Mouse (Mus musculus): ENCODE data around the gene Zmynd10. TPM values are rescaled to one million over a fixed set of nuclear protein-coding genes. Genes with fewer than 3 reads are reported as not detected.
A peak's percentile ranks its signal among the peaks of the same experiment; 100 is the strongest.

Gene Zmynd10
- polyA plus RNA-seq, 1 experiment: 0.43 TPM

- no peaks in the 10 kb centered on the region for H3K79me2 ChIP-seq (ENCODE audit: control insufficient read depth, insufficient read depth)
- H3K27me3 ChIP-seq (ENCODE audit: control insufficient read depth, insufficient read depth, insufficient read length): peaks cover 85% of the 10 kb centered on the region
- H3K79me3 ChIP-seq (ENCODE audit: low read depth): no peaks in the 10 kb centered on the region
- no peak overlapping the region for H3K4me3 ChIP-seq (ENCODE audit: insufficient read depth, poor library complexity, severe bottlenecking)
- H3K36me3 ChIP-seq (ENCODE audit: control insufficient read depth, insufficient read depth): no peaks in the 10 kb centered on the region
- no peak overlapping the region for H3ac ChIP-seq (ENCODE audit: control insufficient read depth, insufficient read length, low read depth)
- TF ChIP-seq CEBPB (IDR thresholded peaks at IDR 0.05; ENCODE audit: low read depth) (no peak), CTCF (IDR thresholded peaks at IDR 0.05; ENCODE audit: control insufficient read depth, insufficient read depth, insufficient read length) (no peak), MYOG (IDR thresholded peaks at IDR 0.05; ENCODE audit: control insufficient read depth, extremely low read depth, insufficient read length) (no peak), MYOD1 (IDR thresholded peaks at IDR 0.05; ENCODE audit: control insufficient read depth, insufficient read length, low read depth) (no peak), USF1 (IDR thresholded peaks at IDR 0.05; ENCODE audit: low read depth) (no peak), MAX (IDR thresholded peaks at IDR 0.05) (no peak), FOSL1 (IDR thresholded peaks at IDR 0.05; ENCODE audit: insufficient read depth, low read length, poor library complexity, severe bottlenecking) (no peak)
Measured at GRCm38 (mm10) chr9:107510384-107511100, 36.6 kb upstream of the Zmynd10 start.

DNA sequence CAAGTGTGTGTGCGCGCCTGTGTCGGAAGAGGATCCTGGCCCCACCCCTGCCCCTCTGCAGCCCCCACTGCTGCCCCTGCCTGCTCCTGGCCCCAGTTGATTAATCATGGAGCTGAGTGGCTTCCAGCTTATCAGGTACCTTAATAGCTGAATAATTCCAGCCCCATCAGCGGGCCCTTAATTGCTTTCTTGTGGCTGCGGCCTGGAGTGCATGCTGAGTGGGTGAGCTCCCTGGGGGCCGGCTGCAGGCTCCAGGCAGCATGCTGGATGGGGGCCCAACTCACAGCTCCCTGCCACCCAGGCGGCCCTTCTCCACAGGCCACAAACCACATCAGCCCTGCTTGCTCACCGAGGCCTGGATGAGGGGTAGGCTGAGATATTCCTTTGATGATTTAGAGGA, 35.7 kb upstream of the Zmynd10 start:
- H3K36me3 ChIP-seq (ENCODE audit: control insufficient read depth, insufficient read depth): no peaks in the 10 kb centered on the region
- peaks cover 78% of the 10 kb centered on the region for H3K27me3 ChIP-seq (ENCODE audit: control insufficient read depth, insufficient read depth, insufficient read length)
- H3K79me3 ChIP-seq (ENCODE audit: low read depth): no peaks in the 10 kb centered on the region
- H3K79me2 ChIP-seq (ENCODE audit: control insufficient read depth, insufficient read depth): no peaks in the 10 kb centered on the region
- TF ChIP-seq MAX (IDR thresholded peaks at IDR 0.05) (no peak), MYOG (IDR thresholded peaks at IDR 0.05; ENCODE audit: control insufficient read depth, extremely low read depth, insufficient read length) (no peak), FOSL1 (IDR thresholded peaks at IDR 0.05; ENCODE audit: insufficient read depth, low read length, poor library complexity, severe bottlenecking) (no peak), CTCF (IDR thresholded peaks at IDR 0.05; ENCODE audit: control insufficient read depth, insufficient read depth, insufficient read length) (no peak), USF1 (IDR thresholded peaks at IDR 0.05; ENCODE audit: low read depth) (no peak), MYOD1 (IDR thresholded peaks at IDR 0.05; ENCODE audit: control insufficient read depth, insufficient read length, low read depth) (no peak), CEBPB (IDR thresholded peaks at IDR 0.05; ENCODE audit: low read depth) (no peak)
- H3ac ChIP-seq (ENCODE audit: control insufficient read depth, insufficient read length, low read depth): no peak overlapping the region
- H3K4me3 ChIP-seq (ENCODE audit: insufficient read depth, poor library complexity, severe bottlenecking): no peak overlapping the region

- peaks cover 75% of the 10 kb centered on the region for H3K27me3 ChIP-seq (ENCODE audit: control insufficient read depth, insufficient read depth, insufficient read length)
Measured at GRCm38 (mm10) chr9:107512326-107512725, 34.8 kb upstream of the Zmynd10 start.

GRCm38 (mm10) chr9:107514303-107514955, 32.7 kb upstream of the Zmynd10 start:
- H3K36me3 ChIP-seq (ENCODE audit: control insufficient read depth, insufficient read depth): no peaks in the 10 kb centered on the region
- H3ac ChIP-seq (ENCODE audit: control insufficient read depth, insufficient read length, low read depth): no peak overlapping the region
- peaks cover 74% of the 10 kb centered on the region for H3K27me3 ChIP-seq (ENCODE audit: control insufficient read depth, insufficient read depth, insufficient read length)
- no peaks in the 10 kb centered on the region for H3K79me2 ChIP-seq (ENCODE audit: control insufficient read depth, insufficient read depth)
- H3K4me3 ChIP-seq (ENCODE audit: insufficient read depth, poor library complexity, severe bottlenecking): no peak overlapping the region
- no peaks in the 10 kb centered on the region for H3K79me3 ChIP-seq (ENCODE audit: low read depth)
- TF ChIP-seq MYOG (IDR thresholded peaks at IDR 0.05; ENCODE audit: control insufficient read depth, extremely low read depth, insufficient read length) (no peak), CTCF (IDR thresholded peaks at IDR 0.05; ENCODE audit: control insufficient read depth, insufficient read depth, insufficient read length) (peak; percentile 78)

More at GRCm38 (mm10) chr9:107512326-107512725, 34.8 kb upstream of the Zmynd10 start:
- Histone ChIP-seq H3K36me3 (ENCODE audit: control insufficient read depth, insufficient read depth) (no peaks in the 10 kb centered on the region), H3K79me3 (ENCODE audit: low read depth) (no peaks in the 10 kb centered on the region), H3K79me2 (ENCODE audit: control insufficient read depth, insufficient read depth) (no peaks in the 10 kb centered on the region), H3ac (ENCODE audit: control insufficient read depth, insufficient read length, low read depth) (no peak overlapping the region), H3K4me3 (ENCODE audit: insufficient read depth, poor library complexity, severe bottlenecking) (no peak overlapping the region)
- no peak for TF ChIP-seq USF1 (IDR thresholded peaks at IDR 0.05; ENCODE audit: low read depth)
- no peak for TF ChIP-seq CEBPB (IDR thresholded peaks at IDR 0.05; ENCODE audit: low read depth)
- no peak for TF ChIP-seq MAX (IDR thresholded peaks at IDR 0.05)
- TF ChIP-seq CTCF (IDR thresholded peaks at IDR 0.05; ENCODE audit: control insufficient read depth, insufficient read depth, insufficient read length): no peak
- no peak for TF ChIP-seq FOSL1 (IDR thresholded peaks at IDR 0.05; ENCODE audit: insufficient read depth, low read length, poor library complexity, severe bottlenecking)
- TF ChIP-seq MYOD1 (IDR thresholded peaks at IDR 0.05; ENCODE audit: control insufficient read depth, insufficient read length, low read depth): no peak
- no peak for TF ChIP-seq MYOG (IDR thresholded peaks at IDR 0.05; ENCODE audit: control insufficient read depth, extremely low read depth, insufficient read length)

DNA sequence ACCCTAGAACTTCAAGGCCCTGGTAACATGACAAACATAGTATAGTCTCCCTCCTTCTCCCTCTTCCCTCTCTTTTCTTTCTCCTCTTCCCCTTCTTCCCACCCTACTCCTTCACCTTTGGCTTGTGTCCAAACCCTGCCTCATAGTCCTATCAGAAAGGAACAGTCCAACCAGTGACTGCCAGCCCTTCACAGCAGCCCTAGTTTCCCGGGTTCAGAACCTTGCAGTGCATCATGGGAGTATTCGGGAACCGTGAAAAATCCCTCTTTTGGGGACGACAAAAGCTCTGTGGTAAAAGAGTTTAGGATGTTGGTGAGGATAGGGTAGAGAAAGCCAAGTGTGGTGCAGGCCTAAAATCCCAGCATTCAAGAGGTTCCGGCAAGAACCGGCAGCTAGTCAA, 26.8 kb upstream of the Zmynd10 start:
- TF ChIP-seq USF1 (IDR thresholded peaks at IDR 0.05; ENCODE audit: low read depth) (no peak), CEBPB (IDR thresholded peaks at IDR 0.05; ENCODE audit: low read depth) (no peak), MYOD1 (IDR thresholded peaks at IDR 0.05; ENCODE audit: control insufficient read depth, insufficient read length, low read depth) (no peak), MAX (IDR thresholded peaks at IDR 0.05) (no peak), FOSL1 (IDR thresholded peaks at IDR 0.05; ENCODE audit: insufficient read depth, low read length, poor library complexity, severe bottlenecking) (no peak), MYOG (IDR thresholded peaks at IDR 0.05; ENCODE audit: control insufficient read depth, extremely low read depth, insufficient read length) (no peak), CTCF (IDR thresholded peaks at IDR 0.05; ENCODE audit: control insufficient read depth, insufficient read depth, insufficient read length) (no peak)
- H3ac ChIP-seq (ENCODE audit: control insufficient read depth, insufficient read length, low read depth): no peak overlapping the region
- H3K27me3 ChIP-seq (ENCODE audit: control insufficient read depth, insufficient read depth, insufficient read length): peaks cover 72% of the 10 kb centered on the region
- no peaks in the 10 kb centered on the region for H3K36me3 ChIP-seq (ENCODE audit: control insufficient read depth, insufficient read depth)
- no peak overlapping the region for H3K4me3 ChIP-seq (ENCODE audit: insufficient read depth, poor library complexity, severe bottlenecking)
- H3K79me2 ChIP-seq (ENCODE audit: control insufficient read depth, insufficient read depth): no peaks in the 10 kb centered on the region
- no peaks in the 10 kb centered on the region for H3K79me3 ChIP-seq (ENCODE audit: low read depth)

Data from C2C12 (cell line).